Mouse (Mus musculus) myocyte (in vitro differentiated cells): ENCODE results near the gene Nhp2. TPM values are rescaled to one million over a fixed set of nuclear protein-coding genes. Genes with fewer than 3 reads are reported as not detected.
"Not testable (repeated sequence)": the region's sequence is repeated elsewhere in the genome, so short reads cannot be mapped to it uniquely, and the experiment has no call there.

Source experiments
- H3K27me3 ChIP-seq: one replicate; pipeline ENCODE4 v1.6.1; 2011; ENCODE audit not compliant: control insufficient read depth, insufficient read depth, insufficient read length
- H3K36me3 ChIP-seq: one replicate; pipeline ENCODE4 v1.6.1; 2011; ENCODE audit not compliant: control insufficient read depth, insufficient read depth
- H3K4me2 ChIP-seq: one replicate; pipeline ENCODE4 v1.6.1; 2011; ENCODE audit warnings: low read depth, control low read depth
- H3K4me3 ChIP-seq: one replicate; pipeline ENCODE4 v1.5.1; 2011; ENCODE audit warnings: mild to moderate bottlenecking, control low read depth, moderate library complexity
- H3K79me2 ChIP-seq: one replicate; pipeline ENCODE4 v1.6.1; 2011; ENCODE audit not compliant: control insufficient read depth, insufficient read depth
- H3ac ChIP-seq: one replicate; pipeline ENCODE4 v1.6.1; 2011; ENCODE audit not compliant: control insufficient read depth, insufficient read length
- CEBPB ChIP-seq: IDR thresholded peaks from 2 replicates; pipeline ENCODE4 v1.6.1; 2011; ENCODE audit warnings: mild to moderate bottlenecking, moderate library complexity; ENCODE audit not compliant: poor library complexity, insufficient read depth, severe bottlenecking
- E2F4 ChIP-seq: IDR thresholded peaks from one replicate; pipeline ENCODE4 v1.6.1; 2011; ENCODE audit warnings: mild to moderate bottlenecking, control low read depth, moderate library complexity; ENCODE audit not compliant: insufficient read depth
- MAX ChIP-seq: IDR thresholded peaks from one replicate; pipeline ENCODE4 v1.6.1; 2011; ENCODE audit warnings: low read depth, mild to moderate bottlenecking, control low read depth
- MYOD1 ChIP-seq, 3 experiments: IDR thresholded peaks; one replicate each; pipeline ENCODE4 v1.6.1; 2011; ENCODE audit warnings: control low read depth in 2 of 3, low read depth in 2 of 3, mild to moderate bottlenecking in 2 of 3, moderate library complexity in 1 of 3; ENCODE audit not compliant: insufficient read length in 2 of 3, control insufficient read depth in 1 of 3
- MYOG ChIP-seq, 3 experiments: IDR thresholded peaks; one replicate each; pipeline ENCODE4 v1.6.1; 2011; ENCODE audit warnings: control low read depth in 2 of 3, low read depth in 2 of 3, mild to moderate bottlenecking in 2 of 3; ENCODE audit not compliant: insufficient read length in 2 of 3, control insufficient read depth in 1 of 3, insufficient read depth in 1 of 3
- POLR2A ChIP-seq: IDR thresholded peaks from one replicate; pipeline ENCODE4 v1.6.1; 2011; ENCODE audit warnings: low read depth, mild to moderate bottlenecking, control low read depth, moderate library complexity; ENCODE audit not compliant: insufficient read length
- POLR2AphosphoS2 ChIP-seq: IDR thresholded peaks from one replicate; pipeline ENCODE4 v1.6.1; 2011; ENCODE audit warnings: low read depth, control low read depth; ENCODE audit not compliant: insufficient read length
- REST ChIP-seq: IDR thresholded peaks from one replicate; pipeline ENCODE4 v1.6.1; 2011; ENCODE audit warnings: mild to moderate bottlenecking, control low read depth, moderate library complexity; ENCODE audit not compliant: insufficient read depth, insufficient read length
- SRF ChIP-seq: IDR thresholded peaks from one replicate; pipeline ENCODE4 v1.6.1; 2011; ENCODE audit warnings: low read depth; ENCODE audit not compliant: control insufficient read depth, insufficient read length
- TCF12 ChIP-seq: IDR thresholded peaks from one replicate; pipeline ENCODE4 v1.6.1; 2011; ENCODE audit warnings: mild to moderate bottlenecking, control low read depth; ENCODE audit not compliant: poor library complexity, insufficient read depth, severe bottlenecking
- TCF3 ChIP-seq: IDR thresholded peaks from one replicate; pipeline ENCODE4 v1.6.1; 2011; ENCODE audit warnings: low read depth, control low read depth; ENCODE audit not compliant: insufficient read length
- USF1 ChIP-seq: IDR thresholded peaks from one replicate; pipeline ENCODE4 v1.6.1; 2011; ENCODE audit warnings: low read depth, mild to moderate bottlenecking, control low read depth, moderate library complexity
- polyA plus RNA-seq: library from polyadenylated mRNA; unstranded; fragments of >200 nt; fragmentation: generic; extraction: Trizol; gene quantifications from one replicate; pipeline ENCODE4 v1.2.1, GENCODE M21; 2012; ENCODE audit warnings: missing spikeins

Nhp2 gene
- polyA plus RNA-seq, 1 experiment, result 137 TPM

- H3K4me3 ChIP-seq, result no peak overlapping the region
- H3K27me3 ChIP-seq, result no peaks in the 10 kb centered on the region
- H3K79me2 ChIP-seq, result no peaks in the 10 kb centered on the region
- H3K4me2 ChIP-seq, result no peak overlapping the region
- H3K36me3 ChIP-seq, result peaks cover 20% of the 10 kb centered on the region
- TF ChIP-seq MYOD1 (IDR thresholded peaks at IDR 0.05; ENCODE audit: control insufficient read depth in 1 of 3, insufficient read length in 2 of 3, low read depth in 2 of 3) (peak; percentile 11 to 43 (median 23)), E2F4 (no peak), MYOG (IDR thresholded peaks at IDR 0.05; ENCODE audit: control insufficient read depth in 1 of 3, insufficient read depth in 1 of 3, insufficient read length in 2 of 3, low read depth in 2 of 3) (peak in 1 of 3 experiments; percentile 69), REST (no peak), SRF (no peak), POLR2AphosphoS2 (no peak)
- H3ac ChIP-seq, result no peak overlapping the region
Observed at GRCm38 (mm10) chr11:51627907-51628306, 8.4 kb downstream of the Nhp2 start.

GRCm38 (mm10) chr11:51629651-51630314 lies 10.2 kb downstream of the Nhp2 start:
- Histone ChIP-seq H3K27me3 (no peaks in the 10 kb centered on the region), H3ac (no peak overlapping the region), H3K4me2 (no peak overlapping the region), H3K36me3 (peaks cover 11% of the 10 kb centered on the region), H3K79me2 (no peaks in the 10 kb centered on the region), H3K4me3 (no peak overlapping the region)
- TF ChIP-seq USF1, result no peak
- TF ChIP-seq MAX, result no peak
- no peak for TF ChIP-seq TCF3
- no peak for TF ChIP-seq POLR2AphosphoS2
- TF ChIP-seq CEBPB, result no peak
- no peak for TF ChIP-seq MYOG (IDR thresholded peaks at IDR 0.05; ENCODE audit: control insufficient read depth in 1 of 3, insufficient read depth in 1 of 3, insufficient read length in 2 of 3, low read depth in 2 of 3)
- no peak for TF ChIP-seq MYOD1 (IDR thresholded peaks at IDR 0.05; ENCODE audit: control insufficient read depth in 1 of 3, insufficient read length in 2 of 3, low read depth in 2 of 3)
- no peak for TF ChIP-seq SRF
- no peak for TF ChIP-seq POLR2A
- TF ChIP-seq E2F4, result no peak
- TF ChIP-seq TCF12, result no peak
- TF ChIP-seq REST, result no peak

DNA sequence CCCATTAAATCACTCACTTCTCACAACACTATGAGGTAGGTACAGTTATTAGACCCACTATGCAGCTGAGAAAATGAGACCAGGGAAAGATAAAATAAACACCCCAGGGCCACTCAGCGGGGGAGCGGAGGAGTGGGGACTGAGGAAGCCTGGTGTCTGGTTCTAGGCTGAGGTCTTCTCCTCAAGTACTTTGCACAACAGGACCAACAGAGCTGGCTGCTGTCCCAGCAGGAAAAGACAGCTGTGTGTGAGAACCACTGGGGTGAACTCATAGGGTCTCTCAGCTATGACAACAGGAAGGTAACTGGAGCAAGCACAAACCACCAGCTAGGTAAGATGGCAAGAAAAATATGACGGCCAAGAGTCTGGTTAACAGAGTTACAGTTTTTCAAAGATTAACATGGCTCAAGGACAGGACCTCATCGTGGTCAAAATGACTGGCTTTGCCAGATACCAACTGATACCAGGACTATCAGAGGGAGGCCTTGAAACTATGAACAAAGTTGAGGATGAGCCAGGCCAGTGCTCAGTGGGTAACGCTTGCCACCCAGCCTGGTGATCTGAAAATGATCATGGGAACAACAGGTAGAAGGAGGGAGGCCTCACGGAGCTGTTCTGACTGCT lies 12.7 kb downstream of the Nhp2 start:
- Histone ChIP-seq H3K4me2 (peak overlapping the region; percentile 37), H3K27me3 (no peaks in the 10 kb centered on the region), H3K36me3 (peaks cover 4% of the 10 kb centered on the region), H3ac (no peak overlapping the region), H3K79me2 (no peaks in the 10 kb centered on the region), H3K4me3 (no peak overlapping the region)
- peak in 1 of 3 experiments; percentile 18 for TF ChIP-seq MYOD1 (IDR thresholded peaks at IDR 0.05; ENCODE audit: control insufficient read depth in 1 of 3, insufficient read length in 2 of 3, low read depth in 2 of 3)
- TF ChIP-seq POLR2A, result no peak

- H3K36me3 ChIP-seq, H3K4me2 ChIP-seq, H3K79me2 ChIP-seq, H3K4me3 ChIP-seq, H3ac ChIP-seq, H3K27me3 ChIP-seq: not testable (repeated sequence)
Observed at GRCm38 (mm10) chr11:51633200-51633599, 13.7 kb downstream of the Nhp2 start.

DNA sequence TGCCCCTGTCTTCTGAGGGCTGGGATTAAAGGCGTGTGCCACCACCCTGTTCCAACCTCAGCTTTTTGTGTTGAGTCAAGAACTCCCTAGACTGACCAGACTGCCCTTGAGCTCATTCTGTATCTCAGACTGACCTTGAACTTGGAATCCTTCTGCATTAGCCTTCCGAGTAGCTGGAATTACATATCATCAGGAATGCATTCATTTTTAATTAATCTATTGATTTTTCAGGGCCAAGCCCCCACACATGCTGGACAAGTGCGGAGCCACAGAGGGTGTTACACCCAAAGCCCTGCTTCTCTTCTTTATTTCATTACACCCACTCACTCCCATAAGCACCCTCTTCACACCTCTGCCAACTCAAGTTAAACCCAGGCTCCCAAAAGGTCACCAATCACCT lies 14.2 kb downstream of the Nhp2 start:
- H3K4me3 ChIP-seq, result no peak overlapping the region
- H3K27me3 ChIP-seq, result no peaks in the 10 kb centered on the region
- H3ac ChIP-seq, result no peak overlapping the region
- TF ChIP-seq TCF3, result no peak
- TF ChIP-seq MYOG (IDR thresholded peaks at IDR 0.05; ENCODE audit: control insufficient read depth in 1 of 3, insufficient read depth in 1 of 3, insufficient read length in 2 of 3, low read depth in 2 of 3), result no peak
- TF ChIP-seq POLR2A, result no peak
- TF ChIP-seq POLR2AphosphoS2, result no peak
- no peak for TF ChIP-seq TCF12
- no peak for TF ChIP-seq E2F4
- TF ChIP-seq MYOD1 (IDR thresholded peaks at IDR 0.05; ENCODE audit: control insufficient read depth in 1 of 3, insufficient read length in 2 of 3, low read depth in 2 of 3), result no peak
- no peak for TF ChIP-seq USF1
- no peak for TF ChIP-seq CEBPB
- TF ChIP-seq REST, result no peak
- no peak for TF ChIP-seq MAX
- no peak for TF ChIP-seq SRF
- H3K79me2 ChIP-seq, result no peaks in the 10 kb centered on the region
- H3K36me3 ChIP-seq, result peaks cover 2% of the 10 kb centered on the region
- H3K4me2 ChIP-seq, result no peak overlapping the region
